ENCODE assay signal across 16 mouse cellular contexts in the genomic region with DNA sequence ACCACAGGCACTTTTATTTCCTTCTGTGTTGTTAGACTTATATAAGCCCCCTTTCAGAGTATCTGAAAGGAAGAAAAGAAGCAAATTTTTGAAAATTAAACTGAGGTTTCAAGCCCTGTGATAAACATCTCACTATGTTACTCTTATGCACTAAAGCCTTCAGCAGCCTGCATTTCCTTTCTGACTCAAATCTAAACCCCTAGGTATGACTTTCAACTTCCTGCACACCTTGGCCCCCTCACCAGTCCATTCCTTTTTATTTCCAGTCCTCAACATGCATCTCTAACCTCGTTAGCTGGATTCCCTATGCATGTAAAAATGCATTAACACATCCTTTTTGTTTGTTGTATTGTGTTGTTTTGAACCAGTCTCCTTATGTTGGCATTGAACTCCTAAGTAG.
"Had no signal": no experiment of that assay in that cellular context is flagged by ENCODE, and none has a peak within 500 bp of the region (broad histone marks: within the 10 kb centered on the region; RNA-seq: fewer than 3 reads in every experiment).

No protein-coding gene starts in this region.

- H3K27ac ChIP-seq: lung, embryonic 15.5 days; macrophage; midbrain, embryonic 13.5 days; midbrain, embryonic 15.5 days; neural tube, embryonic 12.5 days had no signal

- ATAC-seq: liver, postnatal 0 days; lung, postnatal 0 days; midbrain, embryonic 13.5 days; midbrain, embryonic 15.5 days had no signal

- H3K4me1 ChIP-seq: lung, embryonic 15.5 days; midbrain, embryonic 13.5 days; midbrain, embryonic 15.5 days; neural tube, embryonic 12.5 days had no signal

- H3K9me3 ChIP-seq: lung, embryonic 15.5 days; megakaryocyte, embryonic 14.5 days; midbrain, embryonic 13.5 days; midbrain, embryonic 15.5 days; neural tube, embryonic 12.5 days had no signal

- H3K9ac ChIP-seq: liver, postnatal 0 days; lung, embryonic 15.5 days; midbrain, embryonic 13.5 days; midbrain, embryonic 15.5 days; neural tube, embryonic 12.5 days had no signal

- H3K4me3 ChIP-seq: lung, embryonic 15.5 days; megakaryocyte, embryonic 14.5 days; midbrain, embryonic 13.5 days; midbrain, embryonic 15.5 days; neural tube, embryonic 12.5 days had no signal

- H3K27me3 ChIP-seq: lung, embryonic 15.5 days; megakaryocyte, embryonic 14.5 days; midbrain, embryonic 13.5 days; midbrain, embryonic 15.5 days; neural tube, embryonic 12.5 days had no signal

- DNase-seq: liver, postnatal 0 days; lung, adult 2 months; lung, postnatal 14 days; lung, postnatal 36 days; right cerebral cortex, postnatal 14 days; thymus, adult 18-20 months; thymus, postnatal 14 days; thymus, postnatal 36 days had no signal

- H3K4me2 ChIP-seq: lung, embryonic 15.5 days; midbrain, embryonic 11.5 days; midbrain, embryonic 13.5 days; midbrain, embryonic 15.5 days; neural tube, embryonic 12.5 days had no signal
